Mouse (Mus musculus) layer of hippocampus, postnatal 14 days (tissue): ENCODE results near the gene Gm21679. TPM values are rescaled to one million over a fixed set of nuclear protein-coding genes. Genes with fewer than 3 reads are reported as not detected.
"Not testable (repeated sequence)": the region's sequence is repeated elsewhere in the genome, so short reads cannot be mapped to it uniquely, and the experiment has no call there.

Experiments
- DNase-seq, 2 experiments: peaks; one replicate each; pipeline ENCODE4 v3.0.0; 2021 to 2022; ENCODE audit warnings: low spot score in 2 of 2, mixed read lengths in 1 of 2
- long read RNA-seq, 2 experiments: library from polyadenylated mRNA; stranded (forward); transcript quantifications; one replicate each; pipeline ENCODE4 v2.0.0; 2021
- total RNA-seq, 2 experiments: library from RNA; stranded (reverse); gene quantifications; 2 replicates each; pipeline ENCODE4 v1.2.3; 2021

The Gm21679 gene
- total RNA-seq = not detected
- long read RNA-seq, experiment 1 = 0 reads
- long read RNA-seq, experiment 2 = 0 reads

DNA sequence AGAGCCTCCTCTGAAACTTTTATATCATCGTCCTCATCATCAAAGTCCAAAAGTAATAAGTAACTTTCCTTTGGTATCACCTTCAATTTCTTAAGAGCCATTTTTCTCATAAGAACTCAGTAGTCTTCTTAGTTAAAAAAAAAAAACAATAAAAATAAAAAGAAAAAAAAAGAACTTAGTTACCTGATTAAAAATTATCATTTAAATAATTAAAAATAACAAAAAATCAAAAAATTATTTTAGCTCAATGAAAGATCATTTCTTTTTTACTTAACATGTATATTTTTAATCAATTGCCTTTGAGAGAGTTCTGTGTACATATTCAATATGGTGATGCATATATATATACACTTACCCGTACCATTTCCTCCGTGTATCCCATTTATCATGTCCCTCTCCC lies at the start of gene Gm21679:
TSS of gene Gm21679 (minus strand) at position 101 of the 400 bp plus-strand sequence.
- DNase-seq = not testable (repeated sequence)
